Mouse (Mus musculus) adrenal gland, adult 8-10 months (tissue): ENCODE data around the gene Ak6. TPM values are rescaled to one million over a fixed set of nuclear protein-coding genes. Genes with fewer than 3 reads are reported as not detected.
A peak's percentile ranks its signal among the peaks of the same experiment; 100 is the strongest.

Experiments
- DNase-seq: peaks from one replicate; pipeline ENCODE4 v3.0.0; 2022
- total RNA-seq, 4 experiments: library from RNA; stranded (reverse); gene quantifications; 2 replicates each; pipeline ENCODE4 v1.2.4; 2022

Ak6 gene
- 10 to 100 TPM; 63.5 to 73.0 (median 71.1) TPM for total RNA-seq

DNA sequence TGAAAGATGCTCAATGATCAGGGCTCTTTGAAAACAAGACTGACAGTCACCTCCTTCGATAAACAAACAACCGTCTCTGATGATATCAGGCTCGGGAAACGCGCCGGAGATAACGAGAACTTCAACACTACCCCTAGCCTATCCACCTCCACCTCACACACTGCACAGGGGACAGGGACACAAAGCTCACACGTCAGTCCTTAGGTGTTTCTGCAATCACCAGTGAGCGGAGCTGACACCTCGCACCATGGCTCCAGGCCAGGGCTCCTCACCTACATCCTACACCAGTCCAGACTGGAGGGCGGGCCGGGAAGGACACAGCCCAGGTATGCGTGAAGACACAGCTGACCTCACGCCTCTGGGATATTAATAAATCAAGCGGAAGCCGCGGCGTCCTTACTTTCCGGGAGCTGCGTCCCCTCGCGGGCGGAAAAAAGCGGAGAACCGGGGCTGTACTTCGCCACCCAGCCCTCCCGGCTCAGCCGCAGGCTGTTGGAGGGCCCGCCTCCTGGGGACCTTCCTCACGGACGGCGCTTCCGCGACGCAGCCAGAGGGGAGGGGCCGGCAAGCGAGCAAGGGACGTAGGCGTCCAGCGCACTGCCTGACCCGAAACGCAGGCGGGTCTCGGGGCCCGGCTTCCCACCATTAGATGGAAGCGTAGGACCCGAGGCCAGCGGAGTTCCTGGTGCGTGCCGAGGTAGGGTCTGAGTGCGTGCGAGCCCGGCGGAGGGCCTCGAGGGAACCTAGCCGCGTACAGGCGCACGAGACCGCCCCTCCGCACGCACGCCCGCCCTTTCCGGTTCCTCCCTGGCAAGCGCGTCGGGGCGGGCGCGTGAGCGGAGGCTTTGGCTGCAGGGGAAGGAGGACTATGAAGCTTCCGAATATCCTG lies at the start of gene Ak6, which contains the start of gene Rad17:
Gene Ak6, plus strand, starts transcription at position 430 of the 889 bp plus-strand sequence.
Gene Rad17, minus strand, starts transcription at position 502 of the 889 bp plus-strand sequence.
- DNase-seq: peak; percentile 91

DNA sequence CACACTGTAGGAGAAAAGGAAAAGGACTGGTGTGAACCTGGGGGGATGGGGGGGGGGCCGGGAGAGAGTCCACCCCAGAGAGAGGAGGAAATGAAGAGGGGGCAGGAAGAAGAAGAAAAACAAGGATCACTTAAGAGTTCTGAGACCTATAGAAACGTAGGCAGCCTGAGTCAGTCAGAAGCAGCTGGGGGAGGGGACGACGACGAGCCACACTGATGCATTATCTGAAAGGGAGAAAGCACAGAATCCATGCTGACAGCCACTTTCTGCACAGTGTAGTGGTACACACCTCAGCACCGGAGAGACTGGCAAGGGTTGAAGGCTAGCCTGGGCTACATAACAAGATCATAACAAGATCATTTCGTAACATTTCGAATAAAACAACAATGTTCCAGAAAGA lies 49.7 kb upstream of the Ak6 start:
- no peak for DNase-seq

DNA sequence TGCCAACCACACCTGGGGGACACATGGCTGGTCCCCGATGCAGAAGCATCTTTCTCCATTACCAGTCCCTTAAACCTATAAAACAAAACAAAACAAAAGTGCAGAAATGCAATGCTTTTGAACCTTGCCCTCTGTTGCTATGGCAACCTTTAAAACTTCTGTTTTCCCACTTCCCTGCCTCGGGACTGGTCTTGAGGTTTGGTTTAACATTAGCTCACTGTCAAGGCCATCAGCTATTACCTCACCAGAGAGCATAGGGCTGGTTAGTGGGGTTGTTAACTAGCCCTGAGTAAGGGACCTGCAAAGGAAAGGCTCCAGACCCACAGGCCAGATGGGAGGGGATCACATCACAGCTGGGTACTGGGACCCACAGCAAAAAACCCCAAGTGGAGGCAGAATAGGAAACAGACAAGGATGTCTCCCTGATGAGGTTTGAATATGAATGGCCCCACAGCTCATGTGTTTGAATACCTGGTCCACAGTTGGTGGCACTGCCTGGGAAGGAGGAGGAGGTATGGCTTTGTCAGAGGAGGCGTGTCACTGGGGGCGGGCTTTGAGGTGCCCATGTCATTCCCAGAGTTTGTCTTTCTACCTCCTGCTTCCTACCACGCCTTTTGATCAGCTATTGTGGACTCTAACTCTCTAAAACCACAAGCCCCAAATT lies 48.4 kb upstream of the Ak6 start:
- DNase-seq: no peak

DNA sequence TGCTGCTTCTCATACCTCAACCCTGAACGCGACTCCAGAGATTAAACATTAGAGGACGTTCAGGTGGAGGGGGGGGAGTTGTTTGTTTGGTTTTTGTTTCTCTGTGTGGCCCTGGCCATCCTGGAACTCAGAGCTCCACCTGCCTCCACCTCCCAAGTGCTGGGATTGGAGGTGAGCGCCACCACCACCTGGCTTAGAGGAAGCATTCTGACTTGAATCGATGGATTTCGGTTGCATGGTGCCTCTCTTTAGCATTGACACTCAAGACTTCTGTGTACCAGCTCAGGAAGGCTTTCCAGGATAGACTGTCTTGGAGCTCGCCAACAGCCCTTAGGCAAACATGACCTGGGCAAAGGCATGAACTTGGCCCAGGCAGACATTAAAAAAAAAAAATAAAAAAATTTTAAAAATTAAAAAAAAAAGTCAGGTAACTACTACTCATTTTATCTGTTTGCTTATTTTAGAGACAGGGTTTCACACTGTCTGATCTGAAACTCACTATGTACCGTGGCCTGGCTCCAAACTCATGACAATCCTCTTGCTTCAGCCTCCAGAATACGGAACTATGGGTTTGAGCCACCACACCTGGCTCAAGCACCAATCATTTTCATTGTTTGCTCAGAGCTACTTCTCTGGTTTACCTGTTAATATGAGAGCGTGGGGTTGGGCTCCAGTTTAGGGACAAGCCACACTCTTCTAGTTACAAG lies 47.6 kb upstream of the Ak6 start:
- DNase-seq: no peak

DNA sequence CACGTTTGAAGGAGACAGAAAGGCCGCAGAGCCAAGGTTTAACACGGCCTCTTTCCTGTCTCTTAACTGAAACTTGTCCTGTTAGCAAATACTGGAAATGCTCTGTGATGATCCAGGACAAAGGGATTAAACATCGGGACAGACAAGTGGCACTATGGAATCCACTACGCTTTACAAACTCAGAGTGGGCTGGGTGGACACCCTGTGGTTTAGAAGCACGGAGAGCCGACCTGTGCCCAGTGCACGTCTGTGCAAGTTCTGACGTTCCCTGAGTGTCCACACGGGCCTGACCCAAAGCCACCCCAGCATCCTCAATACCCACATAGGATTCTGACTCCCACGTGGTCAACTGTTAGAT lies 47.1 kb upstream of the Ak6 start:
- DNase-seq: no peak

DNA sequence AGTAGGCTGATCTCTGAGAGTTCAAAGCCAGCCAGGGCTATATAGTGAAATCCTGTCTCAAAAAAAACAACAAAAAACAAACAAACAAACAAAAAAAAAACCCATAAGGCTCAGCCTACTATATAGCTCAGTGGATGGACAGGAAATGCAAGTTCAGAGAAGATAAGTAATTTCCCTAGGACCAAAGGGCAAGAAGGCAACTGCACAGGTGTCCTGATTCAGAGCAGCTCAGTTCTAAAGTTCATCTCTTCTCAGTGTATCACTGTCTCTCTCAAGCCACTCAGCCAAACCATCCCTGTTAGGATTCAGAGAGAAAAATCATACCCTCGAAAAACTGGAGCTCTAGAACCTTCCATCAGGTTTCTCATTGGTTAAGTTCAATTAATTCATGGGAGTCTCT lies 44.9 kb upstream of the Ak6 start:
- no peak for DNase-seq

DNA sequence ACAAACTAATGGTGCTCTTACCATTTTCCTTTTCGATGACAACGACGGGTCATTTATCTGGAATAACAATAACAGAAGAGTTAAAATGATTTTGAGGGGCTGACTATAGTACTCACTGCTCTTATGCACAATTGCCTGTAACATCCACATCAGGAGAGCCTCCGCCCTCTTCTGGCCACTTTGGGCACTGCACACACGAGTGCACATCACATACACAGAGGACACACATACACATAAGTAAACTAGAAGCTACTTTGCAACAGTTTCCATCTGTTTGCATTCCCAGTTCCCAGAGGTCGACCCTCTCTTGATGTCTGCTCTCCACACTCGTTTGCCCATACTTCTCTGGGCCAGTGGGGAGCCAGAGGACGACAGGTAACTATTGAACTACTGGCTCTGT lies 43.0 kb upstream of the Ak6 start:
- no peak for DNase-seq

DNA sequence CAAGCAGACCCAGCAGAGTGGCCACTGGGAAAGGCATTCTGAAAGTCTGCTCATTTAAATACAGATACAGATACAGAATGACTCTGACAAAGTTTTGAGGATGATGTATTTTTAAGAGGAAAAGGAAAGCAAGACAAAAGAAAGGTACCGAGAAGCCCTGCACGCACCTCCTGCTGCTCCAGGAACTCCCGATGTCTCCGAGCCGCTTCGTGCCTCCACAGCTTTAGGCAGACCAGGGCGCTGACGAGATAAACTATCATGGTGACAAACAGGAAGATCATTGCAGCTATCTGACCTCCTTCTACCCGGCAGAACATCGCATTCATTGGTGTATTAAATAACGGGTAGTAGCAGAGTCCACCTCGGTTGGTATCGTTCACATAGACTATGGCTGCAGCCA lies 39.5 kb upstream of the Ak6 start:
- no peak for DNase-seq

DNA sequence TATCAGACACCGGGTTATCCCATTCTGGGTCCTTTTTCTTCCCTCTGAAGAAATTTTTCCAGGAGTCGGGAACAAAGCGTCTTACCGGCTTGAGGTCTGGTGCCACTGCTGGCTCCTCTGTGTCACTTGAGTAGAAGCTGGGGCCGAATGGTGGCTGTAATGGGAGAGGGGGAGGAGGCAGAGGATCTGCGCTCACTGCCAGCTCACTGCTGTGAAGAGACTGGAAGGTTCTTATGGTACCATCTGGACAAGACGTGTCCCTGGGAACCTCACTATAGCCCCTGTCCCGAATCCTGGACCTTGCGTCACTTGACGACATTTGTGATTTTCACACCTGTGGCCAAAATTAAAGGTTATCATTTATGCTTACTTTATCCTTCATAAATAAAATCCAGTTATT lies 38.5 kb upstream of the Ak6 start:
- no peak for DNase-seq

DNA sequence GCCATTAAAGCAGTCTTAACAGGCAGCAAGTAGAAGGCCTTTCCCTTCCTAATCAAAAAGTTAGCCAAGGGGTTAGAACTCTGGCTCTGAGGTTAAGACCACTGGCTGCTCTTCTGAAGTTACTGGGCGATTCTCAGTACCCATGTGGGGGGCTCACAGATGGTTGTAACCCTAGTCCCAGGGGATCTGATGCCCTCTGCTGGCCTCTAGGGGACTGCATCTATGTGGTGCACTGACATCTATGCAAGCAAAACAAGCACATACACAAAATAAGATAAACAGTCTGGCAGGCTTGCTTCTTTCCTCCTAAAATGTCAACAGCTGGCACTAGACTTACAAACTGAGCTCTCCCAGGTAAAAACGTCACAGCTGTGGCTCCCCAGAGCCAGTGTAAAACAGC lies 37.9 kb upstream of the Ak6 start:
- no peak for DNase-seq

DNA sequence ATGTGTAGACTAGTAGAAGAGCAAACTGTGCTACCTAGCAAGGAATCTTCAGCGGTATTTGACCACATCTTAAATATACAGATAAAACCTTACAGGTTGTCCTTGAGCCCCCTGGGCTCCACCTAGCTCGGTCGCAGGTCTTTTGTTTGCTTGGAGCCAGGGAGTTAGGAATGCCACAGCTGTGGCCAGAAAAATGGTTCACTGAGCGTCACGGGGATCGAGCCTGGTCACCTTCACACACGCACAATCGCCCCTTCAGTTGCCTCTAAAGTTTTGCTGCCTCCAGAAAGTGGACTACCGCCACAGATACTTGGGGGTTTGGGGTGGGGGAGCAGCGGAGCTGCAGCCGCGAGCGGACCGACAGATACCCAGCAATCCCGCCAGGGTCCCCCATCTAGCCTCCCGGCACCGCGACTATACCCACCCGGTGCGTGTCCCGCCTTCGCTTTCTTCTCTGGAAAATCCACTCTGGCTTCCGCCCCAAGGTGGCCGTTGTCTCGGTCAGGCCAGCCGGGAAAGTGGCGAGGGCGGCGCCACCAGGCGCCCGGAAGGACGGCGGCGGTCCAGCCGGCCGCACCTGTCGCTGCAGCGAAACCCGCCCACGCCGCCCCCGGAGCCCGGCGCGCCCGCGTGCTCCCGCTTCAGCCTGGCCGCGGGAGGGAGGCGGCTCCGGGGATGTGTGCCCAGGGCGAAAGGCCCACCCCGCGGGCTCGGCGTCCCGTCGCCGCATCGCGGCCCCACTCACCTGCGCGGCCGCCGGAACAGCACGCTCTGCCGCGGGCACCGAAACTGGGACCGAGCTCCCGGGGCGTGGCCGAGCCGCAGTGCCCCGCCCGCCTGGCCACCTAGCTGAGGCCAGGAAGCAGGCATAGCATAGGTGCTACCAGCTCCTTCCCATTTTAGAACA lies 34.3 kb upstream of the Ak6 start, which contains the start of gene Marveld2:
Gene Marveld2, minus strand, starts transcription at position 791 of the 907 bp plus-strand sequence.
- DNase-seq: no peak

DNA sequence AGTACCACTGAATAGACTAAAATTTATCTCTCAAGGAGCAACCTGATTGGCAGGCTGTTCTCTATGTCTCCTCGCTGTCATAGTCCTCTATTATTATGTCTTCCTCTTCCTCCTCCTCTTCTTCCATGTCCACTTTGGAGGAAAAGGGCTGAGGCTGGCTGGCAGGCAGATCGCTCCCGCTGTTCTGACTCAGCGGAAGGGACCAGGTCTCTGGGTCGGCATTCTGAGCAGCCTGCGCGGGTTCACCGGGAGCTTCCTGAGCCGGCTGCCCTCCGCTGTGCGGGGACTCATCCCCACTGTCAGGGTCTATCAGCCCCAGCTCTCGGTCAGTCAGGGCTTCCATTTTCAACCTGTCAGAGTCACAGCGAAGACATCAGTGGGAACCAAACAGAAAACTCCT lies 33.2 kb upstream of the Ak6 start:
- DNase-seq: no peak

DNA sequence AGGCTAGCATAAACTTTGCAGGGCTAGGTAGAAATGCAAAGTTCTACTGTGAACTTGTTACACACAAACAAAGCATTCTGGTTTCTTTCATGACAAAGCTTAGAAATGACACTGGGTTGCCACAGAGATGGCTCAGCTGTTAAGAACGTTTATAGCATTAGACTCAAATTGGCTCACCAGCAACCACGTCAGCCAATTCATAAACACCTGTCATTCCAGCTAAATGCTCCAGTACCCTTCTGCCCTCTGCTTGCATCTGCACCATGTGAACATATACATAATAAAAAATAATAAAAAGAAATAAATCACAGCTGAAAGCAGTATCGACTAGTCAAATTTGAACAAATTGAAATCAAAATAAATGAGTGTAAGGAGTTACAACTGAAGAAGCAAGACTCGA lies 28.5 kb upstream of the Ak6 start:
- DNase-seq: no peak

DNA sequence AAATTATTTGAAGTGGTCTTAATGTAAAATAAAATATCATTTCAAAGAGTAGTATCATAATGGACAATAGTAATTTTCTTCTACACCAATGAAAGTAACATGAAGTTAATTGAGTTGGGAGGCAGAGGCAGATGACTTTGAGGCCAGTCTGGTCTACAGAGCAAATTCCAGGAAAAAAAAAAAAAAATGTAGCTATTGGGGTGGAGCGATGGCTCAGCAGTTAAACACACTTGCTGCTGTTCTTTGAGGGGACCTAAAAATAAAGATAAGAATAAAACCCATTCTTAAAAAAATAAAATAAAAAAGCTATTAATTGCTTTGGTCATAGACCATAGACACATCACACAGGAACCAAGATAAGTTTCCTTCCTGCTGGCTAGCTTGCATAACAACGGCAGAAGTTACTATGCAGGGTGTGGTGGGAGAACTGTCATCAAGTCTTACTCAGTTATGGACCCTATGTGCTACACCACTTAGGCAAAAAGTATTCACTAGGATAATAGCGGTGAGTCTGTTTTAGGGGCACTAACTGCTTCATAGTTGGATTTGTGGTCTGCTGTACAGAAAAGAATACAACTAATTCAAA lies 16.6 kb upstream of the Ak6 start:
- DNase-seq: no peak

DNA sequence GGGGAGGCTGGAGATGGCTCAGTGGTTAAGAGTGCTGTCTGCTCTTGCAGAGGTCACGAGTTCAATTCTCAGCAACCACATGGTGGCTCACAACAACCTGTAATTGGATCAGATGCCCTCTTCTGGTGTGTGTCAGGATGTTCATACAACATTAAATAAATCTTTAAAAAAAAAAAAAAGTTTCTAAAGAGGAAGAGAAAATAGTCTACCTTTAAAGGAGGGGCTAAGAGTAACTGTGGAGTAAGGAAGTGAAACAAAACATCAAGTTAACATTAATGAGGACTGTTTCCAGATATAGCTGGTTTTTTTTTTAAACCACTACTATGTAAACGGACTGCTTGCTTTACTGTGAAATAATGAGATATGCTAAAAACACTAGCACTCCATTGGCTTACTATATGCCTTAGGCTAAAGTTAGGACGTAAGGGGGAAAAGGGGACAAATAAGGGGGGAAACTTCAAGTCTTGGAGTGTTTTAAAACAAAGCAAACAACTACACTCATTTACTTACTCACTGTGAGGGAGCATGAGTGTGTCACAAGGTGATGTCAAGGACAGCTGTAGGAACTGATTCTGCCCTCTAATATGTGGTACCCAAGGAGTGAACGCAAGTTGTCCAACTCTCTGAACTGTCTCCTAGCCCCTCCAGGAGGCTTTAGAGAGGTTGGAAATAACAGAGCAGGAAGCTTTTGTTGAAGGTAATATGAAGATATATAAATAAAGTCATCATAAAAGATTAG lies 8.1 kb upstream of the Ak6 start:
- DNase-seq: no peak

DNA sequence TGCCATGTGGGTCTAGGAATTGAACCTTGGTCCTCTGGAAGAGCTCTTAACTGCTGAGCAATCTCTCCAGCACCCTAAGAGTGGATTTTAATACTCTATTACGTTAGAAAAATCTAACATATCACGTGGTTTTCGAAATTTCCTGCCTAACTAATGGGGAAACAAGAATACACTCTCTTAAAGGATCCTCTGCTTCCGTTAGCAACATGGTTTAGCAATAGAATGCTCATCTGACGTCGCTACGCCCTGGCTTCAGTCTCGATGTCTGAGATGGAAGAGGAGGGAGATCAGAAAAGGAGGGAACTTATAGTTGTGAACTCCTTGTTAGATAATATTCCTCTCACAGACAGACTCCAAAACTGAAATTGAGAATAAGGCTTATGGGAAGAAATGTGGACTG lies 2.6 kb upstream of the Ak6 start:
- no peak for DNase-seq

DNA sequence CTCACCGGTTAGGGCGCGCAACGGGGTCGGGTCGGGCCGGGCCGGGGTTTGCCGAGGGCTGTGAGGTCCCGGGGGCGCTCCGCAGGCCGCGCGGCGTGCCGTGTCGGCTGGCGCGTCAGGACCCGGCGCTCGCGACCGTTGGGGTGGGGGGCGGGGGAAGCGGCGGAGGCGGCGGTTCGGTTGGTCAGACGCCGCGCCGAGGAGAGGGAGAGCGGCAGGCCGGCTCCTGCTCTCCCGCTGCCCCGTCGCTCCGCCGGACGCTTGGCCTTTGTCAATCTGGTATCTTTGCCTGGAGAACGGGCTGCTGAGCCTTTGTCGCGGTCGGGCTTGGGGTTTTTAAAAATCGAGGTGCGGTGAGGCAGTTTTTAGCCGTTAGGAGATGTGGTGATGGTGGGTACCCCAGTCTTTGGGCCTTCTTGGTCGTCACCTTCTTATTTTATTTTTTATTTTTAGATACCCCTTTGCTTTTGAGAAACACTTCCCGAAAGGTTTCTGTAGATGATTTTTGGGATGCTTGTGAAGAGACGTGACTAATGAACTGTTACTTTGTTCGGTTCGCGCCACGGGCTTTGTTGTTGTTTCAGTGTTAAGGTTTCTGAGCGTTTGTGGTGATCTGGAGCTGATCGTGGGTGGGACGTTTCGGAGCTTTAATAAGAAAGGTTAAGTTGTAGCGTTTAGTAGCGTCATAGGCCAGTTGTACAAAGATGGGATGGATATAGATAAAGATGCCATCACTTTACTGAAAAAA lies 834 bp downstream of the Ak6 start, which contains the start of gene Taf9:
Gene Taf9, plus strand, starts transcription at position 141 of the 748 bp plus-strand sequence.
- no peak for DNase-seq

DNA sequence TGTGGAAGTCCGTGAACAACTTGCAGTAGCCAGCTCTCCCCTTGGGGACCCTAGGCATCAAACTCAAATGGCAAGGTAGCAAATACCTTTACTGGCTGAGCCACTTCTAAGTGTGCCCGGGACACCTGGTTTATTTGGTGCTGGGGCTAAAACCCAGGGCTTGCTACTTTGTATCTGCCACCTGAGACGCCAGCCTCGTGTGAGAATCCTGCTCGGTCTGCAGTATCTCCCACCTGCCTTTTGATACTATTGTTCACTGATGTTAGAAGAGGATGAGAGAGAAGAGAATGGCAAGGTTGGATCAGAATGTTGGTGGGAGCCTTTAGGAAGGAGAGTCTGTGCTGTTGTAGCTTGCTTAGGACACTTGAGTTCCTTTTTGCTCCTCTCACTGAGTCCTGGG lies 7.3 kb downstream of the Ak6 start:
- no peak for DNase-seq

DNA sequence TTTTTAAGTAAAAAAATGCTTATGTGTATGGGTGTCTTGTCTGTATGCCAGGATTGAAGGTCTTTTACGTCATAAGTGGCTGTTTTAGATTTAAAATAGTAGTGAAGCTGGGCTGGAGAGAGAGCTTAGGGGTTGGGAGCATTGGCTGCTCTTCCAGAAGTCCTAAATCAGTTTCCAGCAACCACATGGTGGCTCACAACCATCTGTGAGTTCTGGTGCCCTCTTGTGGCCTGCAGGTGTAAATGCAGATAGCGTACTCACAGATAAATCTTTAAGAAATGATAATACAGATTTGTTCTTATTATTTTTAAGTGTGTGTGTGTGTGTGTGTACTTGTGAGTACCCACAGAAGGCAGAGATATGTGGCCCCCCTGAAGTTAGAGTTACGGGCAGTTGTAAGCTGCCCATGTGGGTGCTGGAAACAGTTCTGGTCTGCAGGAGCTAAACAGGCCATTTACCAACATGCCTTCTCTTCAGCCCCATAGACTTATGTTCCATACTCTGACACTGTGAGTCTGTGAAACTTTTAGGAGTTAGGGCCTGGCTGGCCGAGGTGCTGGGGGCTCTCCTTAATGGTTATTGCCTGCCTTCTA lies 9.2 kb downstream of the Ak6 start:
- no peak for DNase-seq
